In genomic region chr5:77400823-77401222, GRCm38 (mm10) we compare ENCODE assay signal across 10 mouse cellular contexts.
A peak's percentile ranks its signal among the peaks of the same experiment; 100 is the strongest.
DNase-seq lines count a peak whose midpoint lies in the region; ATAC-seq lines count a peak whose summit lies in the region.
"Had no signal": no experiment of that assay in that cellular context is flagged by ENCODE, and none has a peak within 500 bp of the region (broad histone marks: within the 10 kb centered on the region; RNA-seq: fewer than 3 reads in every experiment).

No protein-coding gene starts in this region.

- DNase-seq in cerebellum, postnatal 10 days = peak; percentile 34 to 66
- no peak for DNase-seq in cerebellum, adult 8-10 months
- peak; percentile 68 for DNase-seq in adipocyte (ENCODE audit: low spot score)
- DNase-seq in kidney, adult 18-20 months = peak; percentile 75
- peak; percentile 34 for DNase-seq in lung, postnatal 25 days (ENCODE audit: low spot score)
- DNase-seq in natural killer cell, adult 2 months (ENCODE audit: low spot score in 2 of 2) = no peak
- no peak for DNase-seq in embryo, embryonic 10 days (ENCODE audit: low spot score)
- DNase-seq: cerebellum, adult 18-20 months; layer of hippocampus, postnatal 36 days had no signal

- no peak for ATAC-seq in cerebellum, adult (ENCODE audit: insufficient number of reproducible peaks, low FRiP score, low TSS enrichment)

Comparison
In these comparisons a context has a peak if more than half of its experiments do, and no peak if none do; other contexts are left out.
1. DNase-seq: peak in cerebellum, postnatal 10 days (2 of 2), adipocyte (single experiment), kidney, adult 18-20 months (single experiment) and lung, postnatal 25 days (single experiment); none in cerebellum, adult 8-10 months (single experiment), natural killer cell, adult 2 months (0 of 2) and embryo, embryonic 10 days (single experiment).